Mouse (Mus musculus): ENCODE data around the gene Faf1. TPM values are rescaled to one million over a fixed set of nuclear protein-coding genes. Genes with fewer than 3 reads are reported as not detected.

Gene Faf1
- polyA plus RNA-seq, 1 experiment from 2014 or later = 42.2 TPM

DNA sequence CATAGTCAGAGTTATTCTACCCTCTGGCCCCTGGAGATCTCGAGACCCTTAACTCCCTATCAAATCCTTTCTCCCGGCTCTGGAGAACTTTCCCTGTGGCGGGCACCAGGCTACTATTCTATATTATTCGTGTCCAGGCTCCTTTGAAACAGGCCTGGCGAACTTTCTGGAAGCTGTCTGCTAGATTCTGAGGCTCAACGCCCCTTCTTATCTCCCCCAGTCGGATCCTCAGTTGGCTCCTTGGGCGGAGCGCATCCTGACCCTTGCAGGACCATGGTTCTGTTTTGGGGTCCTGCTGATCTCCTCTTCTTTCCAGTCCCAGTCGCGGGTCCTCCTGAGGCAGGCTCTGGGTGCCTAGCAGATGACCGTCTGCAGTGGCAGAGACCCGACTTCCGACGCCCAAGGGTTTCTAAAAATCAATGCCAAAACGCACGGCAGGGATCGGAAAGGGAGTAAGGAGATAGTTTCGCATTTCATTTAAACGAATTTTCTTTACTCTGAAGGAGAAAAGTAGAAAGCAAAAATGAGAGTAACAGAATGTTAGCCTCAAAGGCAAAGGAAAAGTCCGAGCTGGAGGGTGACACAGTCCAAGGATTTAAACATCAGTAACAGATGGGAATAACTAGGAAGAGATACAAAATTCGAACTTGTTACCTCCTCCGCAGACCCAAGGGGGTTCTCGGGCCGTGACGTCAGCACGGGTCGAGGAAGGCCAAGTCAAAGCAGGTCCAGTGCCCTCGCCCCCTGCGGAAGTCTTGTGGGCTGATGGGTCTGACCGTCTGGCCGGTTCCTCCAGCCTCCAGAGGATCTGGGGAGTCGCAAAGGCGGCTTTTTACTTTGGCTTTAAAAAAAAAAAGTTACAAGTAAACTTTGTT, 300.1 kb downstream of the Faf1 start:
- Histone ChIP-seq H3K27me3 (ENCODE audit: control insufficient read depth, insufficient read depth, low read length) (peaks cover 89% of the 10 kb centered on the region), H3K4me1 (ENCODE audit: control insufficient read depth, insufficient read depth, low read length) (peaks cover 8% of the 10 kb centered on the region), H3K36me3 (ENCODE audit: control insufficient read depth, insufficient read depth, low read length) (no peaks in the 10 kb centered on the region), H3K27ac (ENCODE audit: low read depth, low read length) (no peak overlapping the region), H3K4me2 (ENCODE audit: low read depth, low read length) (no peak overlapping the region), H3K9me3 (ENCODE audit: control insufficient read depth, low read length) (no peaks in the 10 kb centered on the region), H3K9ac (replicated peaks; ENCODE audit: low read depth, low read length) (no peak overlapping the region), H3K4me3 (ENCODE audit: low read depth, low read length) (no peak overlapping the region)
- 2% methylated on average over 34 of the region's 34 CpGs for WGBS
- no peak for ATAC-seq (ENCODE audit: low read depth)

DNA sequence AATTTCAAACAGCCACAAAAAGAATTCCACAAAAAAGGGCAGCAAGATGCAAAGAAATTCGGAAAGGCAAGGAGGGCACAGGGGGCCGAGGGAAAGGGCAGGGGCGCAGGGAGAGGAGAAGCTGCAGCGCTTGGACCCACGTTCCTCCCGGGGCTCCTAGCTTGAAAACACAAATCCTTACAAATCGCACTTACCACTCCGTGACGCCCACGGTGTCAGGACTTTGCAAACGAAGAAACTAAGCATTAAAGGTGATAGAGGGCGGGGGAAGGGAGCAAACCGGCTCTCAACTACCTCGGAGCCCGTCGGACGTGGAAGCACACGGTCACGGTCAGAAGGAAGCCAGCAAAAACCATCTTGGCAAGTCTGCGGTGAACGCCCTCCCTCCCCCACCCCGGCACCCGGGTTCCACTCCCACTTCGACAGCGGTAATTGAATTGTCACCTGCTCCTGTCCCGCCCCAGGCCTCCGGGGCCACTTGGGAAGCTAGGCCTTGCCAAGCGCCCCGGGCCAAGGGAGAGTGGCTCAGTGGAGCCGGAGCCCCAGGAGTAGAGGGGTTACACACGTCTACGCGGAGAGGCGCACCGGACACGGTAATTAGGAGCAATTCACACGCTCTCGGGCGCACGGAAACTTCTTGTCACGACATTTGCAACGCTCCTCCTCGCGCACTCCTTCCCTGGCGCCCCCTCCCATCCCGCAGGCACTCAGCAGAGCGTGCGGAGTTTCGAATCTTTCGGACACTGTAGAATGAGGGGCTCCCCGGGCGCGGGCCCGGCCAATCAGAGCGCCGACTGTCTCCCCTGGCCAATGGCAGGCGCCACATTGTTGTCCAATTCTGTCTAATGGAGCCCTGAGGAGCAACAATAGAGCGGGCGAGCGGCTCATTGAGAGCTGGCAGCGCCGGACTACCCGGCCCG, 301.0 kb downstream of the Faf1 start, which contains the start of gene Dmrta2:
Gene Dmrta2 (plus strand): TSS at position 906 of the 920 bp plus-strand sequence.
- peak; percentile 64 for ATAC-seq (ENCODE audit: low read depth)
- H3K9ac ChIP-seq (replicated peaks; ENCODE audit: low read depth, low read length) = no peak within 1 kb of the TSS
- peak within 1 kb of the TSS; percentile 34 for H3K4me2 ChIP-seq (ENCODE audit: low read depth, low read length)
- H3K36me3 ChIP-seq (ENCODE audit: control insufficient read depth, insufficient read depth, low read length) = no peaks in the 10 kb centered on the region
- WGBS = 1% methylated on average over 63 of the region's 64 CpGs
- no peaks in the 10 kb centered on the region for H3K9me3 ChIP-seq (ENCODE audit: control insufficient read depth, low read length)
- peaks cover 89% of the 10 kb centered on the region for H3K27me3 ChIP-seq (ENCODE audit: control insufficient read depth, insufficient read depth, low read length)
- peak within 1 kb of the TSS; percentile 4 for H3K4me3 ChIP-seq (ENCODE audit: low read depth, low read length)
- H3K4me1 ChIP-seq (ENCODE audit: control insufficient read depth, insufficient read depth, low read length) = peaks cover 8% of the 10 kb centered on the region
- no peak within 1 kb of the TSS for H3K27ac ChIP-seq (ENCODE audit: low read depth, low read length)

DNA sequence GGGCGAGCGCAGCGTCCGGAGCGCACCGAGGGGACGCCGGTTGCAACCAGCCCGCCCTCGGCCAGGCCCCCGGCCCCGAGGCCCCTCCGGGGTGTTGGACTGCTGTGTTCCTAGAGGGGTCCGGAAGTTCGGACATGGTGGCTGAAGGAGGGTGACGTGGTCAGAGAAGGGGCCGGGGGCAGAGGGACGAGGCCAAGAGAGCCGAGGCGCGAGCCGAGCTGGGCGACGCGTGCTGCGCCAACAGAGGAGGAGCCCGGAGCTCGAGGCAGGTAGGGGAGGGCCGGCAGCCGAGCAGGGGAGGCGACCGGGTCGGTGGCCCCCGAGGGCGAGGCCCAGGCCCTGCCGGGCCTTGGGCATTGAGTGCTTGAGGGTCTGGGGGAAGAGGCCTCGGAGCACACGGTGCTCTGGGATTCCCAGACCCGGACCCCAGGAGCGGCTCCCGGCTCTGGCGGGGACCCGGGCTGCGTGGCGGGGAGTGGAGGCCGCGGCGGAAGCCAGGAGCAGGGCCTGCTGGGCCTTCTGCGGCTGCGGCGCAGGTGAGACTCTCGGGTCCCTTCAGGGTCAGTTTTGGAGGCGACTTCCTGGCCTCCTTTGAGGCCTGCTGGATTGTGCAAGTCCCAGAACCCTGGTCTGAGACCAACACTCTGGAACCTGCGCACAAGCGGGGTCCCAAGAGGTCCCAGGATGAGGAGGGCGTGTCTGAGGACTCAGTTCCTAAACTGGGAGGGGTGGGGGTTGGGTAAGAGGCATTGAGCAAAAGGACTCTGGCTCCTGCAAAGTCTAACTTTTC, 301.9 kb downstream of the Faf1 start:
- H3K27ac ChIP-seq (ENCODE audit: low read depth, low read length) = no peak overlapping the region
- peak; percentile 12; the same call in 1 of the 2 replicates for ATAC-seq (ENCODE audit: low read depth)
- peak overlapping the region; percentile 34 for H3K4me2 ChIP-seq (ENCODE audit: low read depth, low read length)

GRCm38 (mm10) chr4:109978858-109979340, 302.5 kb downstream of the Faf1 start:
- H3K27me3 ChIP-seq (ENCODE audit: control insufficient read depth, insufficient read depth, low read length) = peaks cover 81% of the 10 kb centered on the region
- no peak overlapping the region for H3K4me2 ChIP-seq (ENCODE audit: low read depth, low read length)
- peaks cover 8% of the 10 kb centered on the region for H3K4me1 ChIP-seq (ENCODE audit: control insufficient read depth, insufficient read depth, low read length)
- no peak overlapping the region for H3K9ac ChIP-seq (replicated peaks; ENCODE audit: low read depth, low read length)
- no peak overlapping the region for H3K27ac ChIP-seq (ENCODE audit: low read depth, low read length)
- WGBS = 2% methylated on average over 9 of the region's 9 CpGs
- H3K9me3 ChIP-seq (ENCODE audit: control insufficient read depth, low read length) = no peaks in the 10 kb centered on the region
- no peak for ATAC-seq (ENCODE audit: low read depth)
- no peaks in the 10 kb centered on the region for H3K36me3 ChIP-seq (ENCODE audit: control insufficient read depth, insufficient read depth, low read length)
- H3K4me3 ChIP-seq (ENCODE audit: low read depth, low read length) = no peak overlapping the region

More for the DNA sequence above, 301.9 kb downstream of the Faf1 start:
- Histone ChIP-seq H3K36me3 (ENCODE audit: control insufficient read depth, insufficient read depth, low read length) (no peaks in the 10 kb centered on the region), H3K4me1 (ENCODE audit: control insufficient read depth, insufficient read depth, low read length) (peaks cover 8% of the 10 kb centered on the region), H3K4me3 (ENCODE audit: low read depth, low read length) (peak overlapping the region; percentile 4; the same call in 1 of the 2 replicates), H3K9me3 (ENCODE audit: control insufficient read depth, low read length) (no peaks in the 10 kb centered on the region), H3K27me3 (ENCODE audit: control insufficient read depth, insufficient read depth, low read length) (peaks cover 84% of the 10 kb centered on the region), H3K9ac (replicated peaks; ENCODE audit: low read depth, low read length) (no peak overlapping the region)
- WGBS = under 1% methylated on average over 52 of the region's 56 CpGs

DNA sequence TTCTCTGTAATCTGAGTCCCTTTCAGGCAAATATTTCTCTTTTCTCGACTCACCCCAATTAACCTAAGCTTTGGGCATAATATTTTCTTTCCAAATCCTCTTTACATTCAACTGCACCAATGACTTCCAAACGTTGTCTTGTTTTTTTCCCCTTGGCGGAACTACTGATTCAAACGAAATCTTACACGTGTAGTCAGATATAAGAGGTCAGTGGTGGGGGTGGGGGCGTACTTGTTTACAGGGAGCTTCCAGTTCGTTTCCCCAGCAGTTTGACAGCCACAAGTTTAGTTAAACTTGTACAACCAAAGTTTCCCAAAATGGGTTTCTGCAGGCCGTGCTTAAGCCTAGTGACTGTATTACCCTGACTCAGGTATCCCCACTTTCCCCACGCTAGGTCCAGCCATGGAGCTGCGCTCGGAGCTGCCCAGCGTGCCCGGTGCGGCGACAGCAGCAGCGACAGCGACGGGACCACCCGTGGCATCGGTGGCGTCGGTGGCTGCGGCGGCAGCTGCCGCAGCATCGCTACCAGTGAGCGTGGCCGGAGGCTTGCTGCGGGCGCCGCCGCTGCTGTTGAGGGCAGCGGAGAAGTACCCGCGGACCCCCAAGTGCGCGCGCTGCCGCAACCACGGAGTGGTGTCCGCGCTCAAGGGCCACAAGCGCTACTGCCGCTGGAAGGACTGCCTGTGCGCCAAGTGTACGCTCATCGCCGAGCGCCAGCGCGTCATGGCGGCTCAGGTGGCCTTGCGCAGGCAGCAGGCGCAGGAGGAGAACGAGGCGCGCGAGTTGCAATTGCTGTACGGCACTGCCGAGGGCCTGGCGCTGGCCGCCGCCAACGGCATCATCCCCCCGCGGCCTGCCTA, 303.3 kb downstream of the Faf1 start:
- Histone ChIP-seq H3K4me2 (ENCODE audit: low read depth, low read length) (no peak overlapping the region), H3K9me3 (ENCODE audit: control insufficient read depth, low read length) (no peaks in the 10 kb centered on the region), H3K27ac (ENCODE audit: low read depth, low read length) (no peak overlapping the region), H3K36me3 (ENCODE audit: control insufficient read depth, insufficient read depth, low read length) (no peaks in the 10 kb centered on the region), H3K4me3 (ENCODE audit: low read depth, low read length) (no peak overlapping the region), H3K9ac (replicated peaks; ENCODE audit: low read depth, low read length) (no peak overlapping the region), H3K27me3 (ENCODE audit: control insufficient read depth, insufficient read depth, low read length) (peaks cover 81% of the 10 kb centered on the region), H3K4me1 (ENCODE audit: control insufficient read depth, insufficient read depth, low read length) (peaks cover 8% of the 10 kb centered on the region)
- ATAC-seq (ENCODE audit: low read depth) = no peak
- under 1% methylated on average over 66 of the region's 66 CpGs for WGBS

DNA sequence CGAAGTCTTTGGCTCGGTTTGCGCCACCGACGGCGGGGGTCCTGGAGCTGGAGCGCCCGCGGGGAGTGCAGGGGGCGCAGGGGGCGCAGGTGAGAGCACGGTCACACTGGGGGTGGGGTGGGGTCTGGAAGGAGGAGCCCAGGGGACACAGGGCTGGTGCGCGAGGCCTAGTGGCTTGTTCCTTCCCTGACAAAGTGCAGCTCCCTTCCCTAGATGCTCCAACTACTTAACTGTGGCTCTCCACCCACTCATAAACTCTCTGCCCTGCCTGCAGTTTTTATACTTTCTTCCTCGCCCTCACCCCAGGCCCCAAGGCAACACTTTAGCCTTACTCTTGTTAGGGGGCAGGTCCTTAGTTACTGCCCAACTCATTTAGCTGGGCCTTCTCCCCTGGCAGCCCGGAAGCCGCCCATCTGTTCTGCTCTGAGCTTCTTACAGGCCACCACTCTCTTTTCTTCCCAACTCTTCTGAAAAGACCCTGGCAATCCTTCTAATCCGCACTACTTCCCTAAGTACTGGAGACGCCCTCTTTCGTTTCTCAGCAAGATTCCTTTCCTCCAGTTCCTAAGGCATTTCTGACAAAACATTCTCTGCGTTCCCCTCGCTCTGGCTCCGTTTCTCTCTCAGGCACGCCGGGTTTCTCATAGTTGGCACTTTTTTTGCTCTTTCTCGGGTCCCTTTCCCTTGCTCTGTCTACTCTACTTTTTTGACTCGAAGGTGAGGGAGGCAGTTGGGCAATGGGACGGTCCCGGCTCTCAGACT, 304.1 kb downstream of the Faf1 start:
- no peak overlapping the region for H3K9ac ChIP-seq (replicated peaks; ENCODE audit: low read depth, low read length)
- no peak overlapping the region for H3K4me3 ChIP-seq (ENCODE audit: low read depth, low read length)
- H3K4me2 ChIP-seq (ENCODE audit: low read depth, low read length) = no peak overlapping the region
- peaks cover 8% of the 10 kb centered on the region for H3K4me1 ChIP-seq (ENCODE audit: control insufficient read depth, insufficient read depth, low read length)
- ATAC-seq (ENCODE audit: low read depth) = no peak
- no peaks in the 10 kb centered on the region for H3K36me3 ChIP-seq (ENCODE audit: control insufficient read depth, insufficient read depth, low read length)
- no peaks in the 10 kb centered on the region for H3K9me3 ChIP-seq (ENCODE audit: control insufficient read depth, low read length)
- peaks cover 78% of the 10 kb centered on the region for H3K27me3 ChIP-seq (ENCODE audit: control insufficient read depth, insufficient read depth, low read length)
- H3K27ac ChIP-seq (ENCODE audit: low read depth, low read length) = no peak overlapping the region
- 1% methylated on average over 29 of the region's 29 CpGs for WGBS

GRCm38 (mm10) chr4:109981083-109981870, 304.9 kb downstream of the Faf1 start:
- no peak overlapping the region for H3K4me2 ChIP-seq (ENCODE audit: low read depth, low read length)
- H3K27me3 ChIP-seq (ENCODE audit: control insufficient read depth, insufficient read depth, low read length) = peaks cover 76% of the 10 kb centered on the region
- H3K9ac ChIP-seq (replicated peaks; ENCODE audit: low read depth, low read length) = no peak overlapping the region
- H3K4me3 ChIP-seq (ENCODE audit: low read depth, low read length) = no peak overlapping the region
- no peak overlapping the region for H3K27ac ChIP-seq (ENCODE audit: low read depth, low read length)
- ATAC-seq (ENCODE audit: low read depth) = no peak
- H3K4me1 ChIP-seq (ENCODE audit: control insufficient read depth, insufficient read depth, low read length) = peaks cover 8% of the 10 kb centered on the region
- H3K36me3 ChIP-seq (ENCODE audit: control insufficient read depth, insufficient read depth, low read length) = no peaks in the 10 kb centered on the region
- 3% methylated on average over 31 of the region's 37 CpGs for WGBS
- no peaks in the 10 kb centered on the region for H3K9me3 ChIP-seq (ENCODE audit: control insufficient read depth, low read length)
